Mouse (Mus musculus) embryonic facial prominence, embryonic 10.5 days (tissue): ENCODE measurements around the gene M6pr. TPM values are rescaled to one million over a fixed set of nuclear protein-coding genes. Genes with fewer than 3 reads are reported as not detected.

Experiments
- DNase-seq: peaks from one replicate; pipeline ENCODE4 v3.0.0-alpha.2; 2017; ENCODE audit warnings: low spot score
- H3K27ac ChIP-seq: fragments of 300-500 bp; sonication (generic); replicated peaks from 2 replicates; pipeline ENCODE4 v1.5.1; 2016; ENCODE audit warnings: mild to moderate bottlenecking
- H3K27me3 ChIP-seq: fragments of 300-500 bp; sonication (generic); replicated peaks from 2 replicates; pipeline ENCODE4 v1.6.1; 2016; ENCODE audit warnings: low read depth, mild to moderate bottlenecking; ENCODE audit not compliant: poor library complexity, severe bottlenecking
- H3K36me3 ChIP-seq: fragments of 300-500 bp; sonication (generic); replicated peaks from 2 replicates; pipeline ENCODE4 v1.6.1; 2016; ENCODE audit warnings: mild to moderate bottlenecking, moderate library complexity
- H3K4me1 ChIP-seq: fragments of 300-500 bp; sonication (generic); 2 replicates; pipeline ENCODE4 v1.6.1; 2016
- H3K4me3 ChIP-seq: fragments of 300-500 bp; sonication (generic); 2 replicates; pipeline ENCODE4 v1.5.1; 2016; ENCODE audit warnings: mild to moderate bottlenecking, moderate library complexity
- H3K9me3 ChIP-seq: fragments of 300-500 bp; sonication (generic); 2 replicates; pipeline ENCODE4 v1.6.1; 2016; ENCODE audit warnings: mild to moderate bottlenecking
- WGBS: fragments of 180-500 bp; shearing (Covaris S2); methylation state at CpG from one replicate; pipeline ENCODE4 v1.1.7; 2016; 5-methylcytosine and 5-hydroxymethylcytosine counted together
- polyA plus RNA-seq: library from polyadenylated mRNA; unstranded; fragments of >200 nt; fragmentation: Nextera tagmentation; extraction: Ambion mirVana; gene quantifications from 2 replicates; pipeline ENCODE4 v1.2.1, GENCODE M21; 2016

The M6pr gene
- polyA plus RNA-seq, 1 experiment from 2014 or later = 80.4 TPM

DNA sequence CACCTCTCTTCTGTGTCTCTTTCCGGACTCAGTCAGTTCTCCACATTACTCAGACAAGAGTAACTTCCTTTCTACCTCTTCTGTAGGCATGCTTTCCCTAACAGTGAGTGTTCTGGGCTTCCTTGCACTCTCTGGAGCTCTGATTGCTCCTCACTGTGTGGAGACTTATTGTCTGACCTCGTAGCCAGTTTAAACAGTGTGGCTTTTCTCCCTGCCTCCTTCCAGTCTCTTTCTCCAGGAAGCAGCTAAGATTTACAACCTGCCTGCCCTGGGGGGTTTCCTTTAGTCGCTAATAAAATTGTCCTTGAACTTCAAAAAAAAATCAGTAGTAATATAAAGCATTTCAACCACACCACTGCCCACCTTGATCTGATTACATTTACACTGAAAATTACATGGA is 18.3 kb upstream of the M6pr start:
- H3K27ac ChIP-seq = no peak overlapping the region; the same call in 1 of the 2 replicates
- DNase-seq = no peak
- H3K36me3 ChIP-seq = no peaks in the 10 kb centered on the region
- H3K27me3 ChIP-seq = no peaks in the 10 kb centered on the region; the same call in 1 of the 2 replicates
- H3K4me3 ChIP-seq = no peak overlapping the region
- no peaks in the 10 kb centered on the region; the same call in 1 of the 2 replicates for H3K4me1 ChIP-seq
- no peaks in the 10 kb centered on the region for H3K9me3 ChIP-seq
- WGBS = 48% methylated on average over 3 of the region's 3 CpGs

DNA sequence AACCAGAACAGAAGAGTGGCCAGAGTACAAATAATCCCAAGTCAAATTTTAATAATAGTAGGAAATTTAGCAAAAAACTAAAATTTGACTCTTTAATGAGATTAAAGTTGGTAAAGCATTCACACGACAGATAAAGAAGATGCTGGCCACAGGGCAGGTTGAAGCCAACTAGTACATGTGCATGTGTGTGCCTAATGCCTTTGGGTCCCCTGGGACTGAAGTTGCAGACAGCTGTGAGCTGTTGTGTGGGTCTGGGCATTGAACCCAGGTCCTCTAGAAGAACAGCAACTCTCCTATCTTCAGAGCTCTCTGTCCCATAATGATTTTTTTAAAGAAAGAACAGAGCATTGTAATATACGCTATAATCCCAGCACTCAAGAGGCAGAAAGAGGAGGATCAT is 17.3 kb upstream of the M6pr start:
- Histone ChIP-seq H3K27ac (no peak overlapping the region), H3K4me1 (no peaks in the 10 kb centered on the region; the same call in 1 of the 2 replicates), H3K36me3 (no peaks in the 10 kb centered on the region), H3K9me3 (no peaks in the 10 kb centered on the region), H3K4me3 (no peak overlapping the region), H3K27me3 (no peaks in the 10 kb centered on the region; the same call in 1 of the 2 replicates)
- WGBS = 72% methylated on average over 2 of the region's 2 CpGs
- no peak for DNase-seq

DNA sequence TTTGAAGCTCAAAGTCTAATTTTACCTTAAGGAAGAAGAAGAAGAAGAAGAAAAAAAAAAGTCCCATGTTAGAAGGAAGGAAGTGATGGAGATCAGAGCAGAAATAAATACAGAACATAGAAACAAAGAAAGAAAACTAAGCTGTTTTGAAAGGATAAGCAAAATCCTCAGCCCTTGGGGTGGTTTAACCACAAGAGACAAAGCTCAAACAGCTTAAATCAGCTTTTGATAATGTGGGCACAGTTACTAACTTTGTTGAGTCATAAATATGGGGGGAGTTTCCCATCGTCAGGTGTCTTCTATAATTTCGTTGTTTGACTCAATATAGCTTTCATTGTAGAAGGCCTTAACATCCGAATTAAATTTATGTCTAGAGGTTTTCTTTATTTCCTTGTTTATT is 16.8 kb upstream of the M6pr start:
- no peaks in the 10 kb centered on the region; the same call in 1 of the 2 replicates for H3K27me3 ChIP-seq
- H3K4me1 ChIP-seq = peaks cover under 1% of the 10 kb centered on the region
- WGBS = 87% methylated on average over 3 of the region's 3 CpGs

DNA sequence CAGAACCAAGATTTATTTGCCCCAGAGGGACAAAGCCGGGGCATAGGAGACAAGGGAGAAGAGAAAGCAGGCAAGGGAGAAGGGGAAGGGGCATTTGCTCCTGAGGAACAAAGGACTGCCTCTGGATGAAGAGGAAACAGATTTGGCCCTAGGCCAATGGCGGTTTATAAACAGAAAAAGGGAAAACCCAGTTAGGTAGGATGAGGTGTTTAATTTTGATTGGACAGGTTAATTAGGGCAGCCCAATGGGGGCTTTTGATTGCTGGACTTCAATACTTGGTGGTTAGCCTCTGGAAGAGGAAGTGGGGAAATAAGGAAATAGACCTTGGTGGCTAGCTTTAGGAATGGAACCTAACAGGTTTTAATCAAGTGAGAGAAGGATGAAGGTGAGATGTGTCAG is 16.3 kb upstream of the M6pr start:
- H3K4me3 ChIP-seq = no peak overlapping the region
- no peaks in the 10 kb centered on the region for H3K9me3 ChIP-seq
- peaks cover 5% of the 10 kb centered on the region for H3K4me1 ChIP-seq
- 72% methylated on average over 2 of the region's 2 CpGs for WGBS
- H3K27me3 ChIP-seq = no peaks in the 10 kb centered on the region; the same call in 1 of the 2 replicates
- H3K36me3 ChIP-seq = no peaks in the 10 kb centered on the region
- DNase-seq = no peak
- H3K27ac ChIP-seq = no peak overlapping the region

More for the DNA sequence above, 16.8 kb upstream of the M6pr start:
- no peaks in the 10 kb centered on the region for H3K9me3 ChIP-seq
- no peak overlapping the region for H3K27ac ChIP-seq
- H3K36me3 ChIP-seq = no peaks in the 10 kb centered on the region
- H3K4me3 ChIP-seq = no peak overlapping the region
- DNase-seq = no peak

GRCm38 (mm10) chr6:122293121-122293520 is 15.4 kb upstream of the M6pr start:
- WGBS = 93% methylated on average over 8 of the region's 8 CpGs
- H3K4me3 ChIP-seq = no peak overlapping the region
- no peak overlapping the region for H3K27ac ChIP-seq
- no peaks in the 10 kb centered on the region for H3K9me3 ChIP-seq
- H3K27me3 ChIP-seq = no peaks in the 10 kb centered on the region; the same call in 1 of the 2 replicates
- H3K4me1 ChIP-seq = peaks cover 12% of the 10 kb centered on the region
- no peak for DNase-seq
- H3K36me3 ChIP-seq = no peaks in the 10 kb centered on the region

- H3K27ac ChIP-seq = no peak overlapping the region
- H3K9me3 ChIP-seq = no peaks in the 10 kb centered on the region
- H3K4me1 ChIP-seq = peaks cover 14% of the 10 kb centered on the region
- H3K36me3 ChIP-seq = no peaks in the 10 kb centered on the region
- DNase-seq = no peak
- H3K27me3 ChIP-seq = no peaks in the 10 kb centered on the region; the same call in 1 of the 2 replicates
- WGBS = 91% methylated on average over 9 of the region's 9 CpGs
- H3K4me3 ChIP-seq = no peak overlapping the region
Observed at GRCm38 (mm10) chr6:122293796-122294195, 14.7 kb upstream of the M6pr start.

DNA sequence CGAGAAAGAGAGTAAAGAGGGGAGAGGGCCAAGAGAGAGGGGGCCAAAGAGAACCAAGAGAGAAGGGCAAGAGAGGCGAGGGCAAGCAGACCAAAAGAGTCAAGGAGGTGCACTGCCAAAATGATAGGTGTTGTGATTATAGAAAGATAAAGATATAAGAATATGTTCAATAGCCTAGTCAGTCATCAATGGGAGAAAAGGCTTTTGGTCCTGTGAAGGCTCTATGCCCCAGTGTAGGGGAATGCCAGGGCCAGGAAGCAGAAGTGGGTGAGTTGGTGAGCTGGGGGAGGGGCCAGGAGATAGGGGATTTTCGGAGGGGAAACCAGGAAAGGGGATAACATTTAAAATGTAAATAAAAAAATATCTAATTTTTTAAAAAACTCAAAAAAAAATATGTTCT is 14.2 kb upstream of the M6pr start:
- Histone ChIP-seq H3K4me1 (peaks cover 14% of the 10 kb centered on the region), H3K36me3 (no peaks in the 10 kb centered on the region), H3K9me3 (no peaks in the 10 kb centered on the region), H3K27me3 (no peaks in the 10 kb centered on the region; the same call in 1 of the 2 replicates), H3K4me3 (no peak overlapping the region), H3K27ac (no peak overlapping the region)
- DNase-seq = no peak
- 73% methylated on average over 3 of the region's 3 CpGs for WGBS

- H3K27ac ChIP-seq = no peak overlapping the region
- no peaks in the 10 kb centered on the region for H3K36me3 ChIP-seq
- 57% methylated on average over 9 of the region's 9 CpGs for WGBS
Observed at GRCm38 (mm10) chr6:122295242-122295641, 13.3 kb upstream of the M6pr start.

GRCm38 (mm10) chr6:122296918-122297278 is 11.6 kb upstream of the M6pr start:
- no peaks in the 10 kb centered on the region for H3K36me3 ChIP-seq
- H3K4me3 ChIP-seq = peak overlapping the region; percentile 62
- no peaks in the 10 kb centered on the region for H3K9me3 ChIP-seq
- H3K4me1 ChIP-seq = peaks cover 19% of the 10 kb centered on the region
- peak; percentile 14 for DNase-seq
- no peaks in the 10 kb centered on the region; the same call in 1 of the 2 replicates for H3K27me3 ChIP-seq
- H3K27ac ChIP-seq = peak overlapping the region; percentile 85
- WGBS = 36% methylated on average over 3 of the region's 3 CpGs

More at GRCm38 (mm10) chr6:122295242-122295641, 13.3 kb upstream of the M6pr start:
- H3K4me3 ChIP-seq = no peak overlapping the region
- no peaks in the 10 kb centered on the region for H3K9me3 ChIP-seq
- peaks cover 19% of the 10 kb centered on the region for H3K4me1 ChIP-seq
- H3K27me3 ChIP-seq = no peaks in the 10 kb centered on the region; the same call in 1 of the 2 replicates
- no peak for DNase-seq

- Histone ChIP-seq H3K4me3 (peak overlapping the region; percentile 62), H3K27ac (peak overlapping the region; percentile 85), H3K36me3 (no peaks in the 10 kb centered on the region), H3K9me3 (no peaks in the 10 kb centered on the region), H3K4me1 (peaks cover 19% of the 10 kb centered on the region), H3K27me3 (no peaks in the 10 kb centered on the region; the same call in 1 of the 2 replicates)
- peak; percentile 62 for DNase-seq
- WGBS = 7% methylated on average over 25 of the region's 25 CpGs
Observed at GRCm38 (mm10) chr6:122297279-122298222, 11.0 kb upstream of the M6pr start.

GRCm38 (mm10) chr6:122298223-122298609 is 10.3 kb upstream of the M6pr start:
- Histone ChIP-seq H3K4me3 (no peak overlapping the region), H3K36me3 (no peaks in the 10 kb centered on the region), H3K27ac (no peak overlapping the region), H3K9me3 (no peaks in the 10 kb centered on the region), H3K27me3 (no peaks in the 10 kb centered on the region; the same call in 1 of the 2 replicates), H3K4me1 (peaks cover 19% of the 10 kb centered on the region)
- no peak for DNase-seq
- WGBS = 62% methylated on average over 4 of the region's 4 CpGs

DNA sequence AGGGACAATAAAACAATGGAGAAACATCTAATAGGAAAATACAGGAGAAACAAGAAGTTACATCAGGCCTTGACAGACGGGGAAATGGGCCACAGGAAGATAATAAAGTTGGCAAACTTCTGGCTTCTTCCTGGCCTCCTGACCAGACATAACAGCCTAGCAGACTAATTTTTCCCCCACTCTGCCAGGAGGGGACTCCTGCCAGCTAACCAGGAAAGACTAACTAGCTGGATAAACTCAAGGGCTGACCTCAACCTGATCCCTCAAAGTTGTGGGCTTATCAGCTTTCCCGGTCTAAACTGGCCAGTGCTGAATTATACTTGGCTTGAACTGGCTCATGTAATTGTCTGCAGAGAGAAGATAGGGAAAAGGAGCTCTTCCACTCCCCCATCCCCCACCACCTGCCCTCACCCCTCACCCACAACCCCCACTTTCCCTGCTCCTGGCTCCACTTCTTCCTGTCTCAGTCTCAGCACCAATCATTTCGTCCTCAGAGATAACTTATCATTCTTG is 8.8 kb upstream of the M6pr start:
- Histone ChIP-seq H3K27ac (no peak overlapping the region), H3K36me3 (no peaks in the 10 kb centered on the region), H3K9me3 (no peaks in the 10 kb centered on the region), H3K4me3 (no peak overlapping the region), H3K27me3 (no peaks in the 10 kb centered on the region; the same call in 1 of the 2 replicates), H3K4me1 (peaks cover 19% of the 10 kb centered on the region)
- 64% methylated on average over 3 of the region's 3 CpGs for WGBS
- no peak for DNase-seq

DNA sequence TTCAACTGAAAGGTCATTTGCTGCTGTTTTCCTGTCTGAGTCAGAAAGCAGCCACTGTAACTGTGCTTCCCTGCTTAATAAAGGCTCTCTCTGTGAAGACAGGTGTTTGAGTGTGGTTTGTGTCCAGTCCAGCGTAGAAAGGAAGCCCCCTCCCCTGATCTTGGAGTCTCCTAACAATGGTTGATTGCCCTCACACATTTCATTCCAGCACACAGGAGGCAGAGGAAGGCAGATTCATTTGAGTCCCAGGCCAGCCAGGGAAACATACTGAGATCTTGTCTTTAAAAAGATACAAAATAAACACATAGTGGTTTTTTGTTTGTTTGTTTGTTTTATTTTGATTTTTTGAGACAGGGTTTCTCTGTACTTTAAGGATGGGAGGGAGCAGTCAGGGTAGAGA is 6.4 kb upstream of the M6pr start:
- no peak for DNase-seq
- Histone ChIP-seq H3K27me3 (no peaks in the 10 kb centered on the region), H3K4me1 (peaks cover 14% of the 10 kb centered on the region), H3K27ac (no peak overlapping the region), H3K36me3 (no peaks in the 10 kb centered on the region), H3K9me3 (no peaks in the 10 kb centered on the region), H3K4me3 (no peak overlapping the region)
- WGBS = 57% methylated on average over 1 of the region's 1 CpGs
